Mouse (Mus musculus) spleen, adult 18-20 months (tissue): ENCODE measurements around the gene Tspan5.

ENCODE experiments used
- DNase-seq, 2 experiments: peaks; one replicate each; pipeline ENCODE4 v3.0.0; 2022; ENCODE audit warnings: mixed read lengths in 2 of 2

Gene Tspan5

DNA sequence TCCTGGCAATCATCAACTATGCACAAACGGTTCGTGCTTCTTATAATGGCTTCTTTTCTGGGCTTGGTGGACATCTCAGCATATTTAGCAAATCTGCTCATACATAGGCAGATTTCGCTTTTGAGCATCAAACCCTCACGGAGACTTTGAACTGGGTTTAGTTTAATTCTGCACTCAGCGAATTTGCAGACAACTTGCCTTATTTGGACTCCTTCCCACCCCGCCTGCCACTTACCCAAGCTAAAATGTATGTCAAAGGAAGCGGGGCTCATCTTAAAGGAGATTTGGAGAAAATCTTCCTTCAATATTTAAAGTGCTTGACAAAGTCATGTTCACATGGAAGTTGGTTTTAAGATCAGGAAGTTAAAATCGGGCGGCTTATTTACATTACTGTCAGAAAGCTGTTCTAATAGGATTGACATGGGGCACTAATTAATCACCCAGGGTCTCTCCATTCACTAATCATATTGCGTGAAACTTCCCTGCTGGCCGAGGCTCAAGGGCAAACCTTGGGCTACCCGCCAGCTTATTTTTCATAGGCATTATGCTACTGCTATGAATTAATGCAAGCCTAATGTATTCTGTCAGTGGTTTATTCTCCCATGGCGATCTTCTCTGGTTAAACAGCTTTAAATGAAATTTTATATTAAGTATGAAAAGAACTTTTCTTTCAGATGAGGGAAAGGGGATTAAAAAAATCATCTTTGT lies 111.1 kb downstream of the Tspan5 start:
- DNase-seq, result no peak

DNA sequence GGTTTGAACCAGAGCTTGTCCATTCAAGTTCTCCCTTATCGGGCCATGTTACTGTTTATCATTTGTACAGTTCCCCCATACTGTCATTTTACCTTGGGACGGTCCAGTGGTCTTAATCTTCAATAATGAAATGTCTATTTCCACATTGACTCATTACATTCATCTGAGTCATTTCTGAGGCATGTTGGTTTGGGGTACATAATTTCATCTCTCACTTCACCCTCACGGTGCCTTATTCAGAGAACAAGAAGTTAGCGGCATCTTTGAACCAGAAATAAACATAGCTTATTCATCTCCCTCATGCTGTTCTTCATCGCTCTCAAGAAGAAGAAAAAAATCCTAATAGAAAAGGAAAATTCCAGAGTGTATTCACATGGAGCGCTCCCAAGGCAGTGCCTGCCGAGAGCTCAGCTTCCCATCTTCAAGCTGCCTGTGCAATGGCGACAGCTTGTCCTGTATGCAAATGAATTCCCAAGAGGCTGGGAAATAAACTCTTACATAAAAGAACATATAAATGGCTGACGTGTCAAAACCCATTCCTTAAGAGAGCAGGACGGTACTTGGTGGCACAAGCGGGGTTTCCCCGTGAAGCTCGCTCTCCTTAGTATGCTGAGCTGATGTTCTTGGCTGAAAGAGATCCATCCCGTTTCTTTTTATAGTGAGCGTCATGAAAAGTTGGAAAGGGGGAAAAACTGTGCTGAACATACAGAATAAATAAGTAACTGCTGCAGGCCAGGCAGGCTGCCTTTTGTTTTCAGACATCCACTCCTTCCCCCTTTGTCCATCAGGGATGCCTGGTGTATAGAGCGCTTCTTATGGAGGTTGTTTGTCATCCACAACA lies 112.2 kb downstream of the Tspan5 start:
- DNase-seq, result no peak

DNA sequence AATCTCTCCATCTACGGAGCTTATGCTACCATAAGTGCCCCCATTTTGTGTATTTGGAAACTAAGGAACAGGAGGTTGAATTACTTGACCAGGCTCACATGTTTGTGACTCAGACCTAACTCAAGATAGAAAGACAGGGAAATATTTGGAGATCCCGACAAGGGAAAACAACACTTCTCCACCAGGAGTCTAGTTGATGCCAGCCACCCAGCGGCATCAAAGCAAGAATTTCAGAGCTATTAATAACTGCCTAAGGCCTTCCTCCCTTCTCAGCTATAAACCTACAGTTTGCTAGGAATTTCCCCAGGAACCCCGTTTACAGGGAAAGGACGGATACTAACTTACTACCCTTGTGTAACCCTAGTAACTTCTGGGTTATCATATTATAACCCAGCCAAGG lies 113.4 kb downstream of the Tspan5 start:
- DNase-seq, result no peak

DNA sequence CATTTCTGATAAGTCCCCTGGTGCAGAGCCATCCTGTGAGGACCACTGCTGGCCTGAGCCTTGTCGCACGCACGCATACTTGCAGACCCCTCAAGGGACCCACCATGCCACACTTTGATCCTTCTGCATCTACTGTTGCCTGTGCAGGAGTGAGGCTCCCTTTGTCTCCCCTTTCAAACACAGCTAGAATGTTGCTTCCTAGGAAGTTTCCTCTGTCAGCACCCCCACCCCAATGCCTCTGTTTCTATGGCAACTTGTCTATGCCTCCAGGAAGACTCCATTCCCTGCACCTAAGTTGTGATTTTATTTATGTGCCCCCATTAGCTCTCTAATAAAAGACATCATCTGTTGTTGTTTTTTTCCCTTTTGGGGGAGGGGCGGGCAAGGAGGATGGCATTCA lies 115.0 kb downstream of the Tspan5 start:
- no peak for DNase-seq

DNA sequence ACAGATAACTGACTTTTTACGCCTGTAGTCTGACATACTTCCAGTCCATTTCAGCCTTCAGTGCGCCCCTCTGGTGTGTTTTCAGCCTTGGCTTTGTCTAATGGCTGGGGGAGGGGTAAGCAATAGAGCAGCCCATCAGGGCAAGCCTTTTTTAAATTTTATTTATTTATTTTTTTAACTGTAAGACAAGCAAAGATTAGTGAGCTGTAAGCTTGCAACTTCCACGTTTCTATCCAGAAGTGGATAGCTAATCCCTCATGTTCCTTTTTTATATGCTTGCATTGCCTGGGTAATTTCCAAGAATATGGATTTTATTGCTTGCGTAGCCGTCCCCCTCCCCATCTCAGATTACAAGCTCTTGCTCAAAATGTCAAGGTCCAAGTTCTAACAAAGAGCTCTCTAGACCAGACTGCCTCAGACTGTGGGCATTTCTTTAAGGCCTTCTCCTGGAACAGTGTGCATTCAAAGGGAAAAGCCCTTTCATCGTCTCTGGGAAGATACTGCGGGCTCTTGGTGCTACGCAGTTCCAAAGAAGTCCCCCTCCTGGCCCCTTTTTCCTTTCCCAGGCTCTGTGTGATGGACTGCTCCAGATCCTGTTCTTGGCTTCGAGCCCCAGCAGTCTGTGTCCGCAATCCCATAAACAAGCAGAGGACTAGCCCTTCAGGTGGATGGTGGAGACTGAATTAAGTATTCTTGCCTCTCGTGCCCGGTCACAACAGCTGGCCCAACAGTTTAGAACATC lies 116.0 kb downstream of the Tspan5 start:
- no peak for DNase-seq

DNA sequence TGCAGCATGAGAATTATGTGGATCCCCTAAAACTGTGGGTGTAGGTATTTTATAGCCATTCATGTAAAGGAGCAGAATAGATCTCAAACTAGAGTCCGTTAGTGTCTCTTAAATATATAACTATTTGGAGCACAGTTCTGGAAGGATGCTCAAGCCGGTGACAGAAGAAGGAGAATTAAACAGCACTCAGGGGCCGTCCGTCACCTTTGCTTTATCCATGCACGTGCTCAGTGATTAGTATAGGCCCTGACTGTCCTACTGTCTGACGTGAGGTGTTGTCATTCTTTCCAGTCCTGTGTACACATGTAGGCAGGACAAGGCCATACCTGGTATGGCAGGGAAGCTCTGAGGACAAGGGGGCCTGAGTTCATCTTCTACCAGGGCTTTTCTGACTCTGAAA lies 116.7 kb downstream of the Tspan5 start:
- DNase-seq, result no peak

DNA sequence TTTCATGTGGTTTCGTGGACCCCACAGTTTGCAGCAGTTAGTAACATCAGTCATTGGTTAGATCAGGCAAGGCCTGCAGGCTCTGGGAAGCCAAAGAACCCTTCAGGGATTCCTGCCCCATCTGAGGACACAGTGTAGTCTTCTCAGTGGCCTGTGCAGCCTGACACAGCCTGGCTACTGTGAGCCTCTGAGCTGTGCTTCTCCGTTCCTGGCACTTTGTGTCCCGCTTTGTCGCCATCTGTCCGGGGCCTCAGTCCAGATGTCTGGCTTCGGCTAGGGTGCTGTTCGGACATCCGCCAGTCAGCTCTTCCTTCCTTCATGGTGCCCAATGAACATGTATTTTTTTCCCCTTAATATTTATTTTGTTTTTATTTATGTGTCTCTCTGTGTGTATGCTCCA lies 117.2 kb downstream of the Tspan5 start:
- DNase-seq, result no peak

DNA sequence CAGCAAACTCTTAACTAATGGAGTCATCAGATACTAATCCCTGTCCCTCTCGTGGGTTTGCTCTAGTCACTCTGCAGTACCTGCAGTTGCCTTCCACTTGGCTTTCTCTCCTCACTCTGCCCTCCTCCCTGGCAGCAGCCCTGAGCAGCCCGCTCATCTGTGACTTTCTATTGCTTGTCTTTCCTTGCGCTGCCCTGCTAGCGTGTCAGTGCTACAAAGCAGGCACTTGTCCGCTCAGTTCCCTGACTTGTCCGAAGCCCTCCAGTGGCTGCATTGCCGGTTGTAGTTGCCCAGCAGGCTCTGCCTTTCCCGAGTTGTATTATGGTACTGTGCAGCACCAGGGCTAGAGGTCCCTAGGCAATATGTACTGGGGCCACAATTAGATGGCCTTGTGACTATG lies 117.7 kb downstream of the Tspan5 start:
- DNase-seq, result no peak

DNA sequence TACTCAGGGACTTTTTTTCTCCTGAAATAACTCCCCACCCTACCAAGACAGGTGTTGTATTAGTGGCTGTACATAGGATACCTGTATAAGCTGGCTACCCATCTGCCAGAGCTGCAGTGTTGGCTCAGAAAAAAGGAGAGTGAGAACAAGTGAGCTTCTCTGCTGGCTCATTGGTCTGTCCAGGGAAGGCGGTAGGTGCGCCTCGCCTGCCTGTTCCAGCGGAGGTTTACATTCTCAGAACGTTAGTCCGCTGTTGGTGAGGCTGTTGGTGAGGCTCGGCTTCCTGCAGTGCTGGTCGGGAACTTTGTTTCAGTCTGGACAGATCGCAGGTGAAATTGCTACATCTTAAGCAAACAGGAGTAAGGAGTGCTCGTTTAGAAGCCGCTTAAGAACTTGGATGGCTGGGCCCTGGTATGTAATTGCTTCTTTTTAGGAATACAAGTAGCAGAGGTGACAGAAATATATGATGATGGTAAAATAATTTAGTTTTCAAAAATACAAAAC lies 118.3 kb downstream of the Tspan5 start:
- no peak for DNase-seq

DNA sequence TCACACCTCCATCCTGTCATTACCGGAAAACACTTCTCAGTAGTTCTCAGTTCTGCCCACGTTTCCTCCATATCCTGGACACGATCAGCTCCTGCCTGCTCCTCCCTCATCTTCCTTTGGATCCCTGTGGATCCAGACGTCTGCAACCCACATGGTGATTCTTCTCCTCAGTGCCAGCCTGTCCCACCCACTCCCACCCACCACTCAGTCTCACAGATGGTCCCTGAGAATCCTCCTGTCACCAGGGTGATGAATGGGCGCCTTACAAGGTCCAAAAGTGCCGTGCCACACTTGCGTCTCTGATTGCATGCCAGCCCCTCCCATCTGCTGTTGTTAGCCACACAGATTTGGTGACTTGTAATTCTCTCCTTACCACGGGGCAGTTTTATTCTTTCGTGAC lies 119.0 kb downstream of the Tspan5 start:
- no peak for DNase-seq

DNA sequence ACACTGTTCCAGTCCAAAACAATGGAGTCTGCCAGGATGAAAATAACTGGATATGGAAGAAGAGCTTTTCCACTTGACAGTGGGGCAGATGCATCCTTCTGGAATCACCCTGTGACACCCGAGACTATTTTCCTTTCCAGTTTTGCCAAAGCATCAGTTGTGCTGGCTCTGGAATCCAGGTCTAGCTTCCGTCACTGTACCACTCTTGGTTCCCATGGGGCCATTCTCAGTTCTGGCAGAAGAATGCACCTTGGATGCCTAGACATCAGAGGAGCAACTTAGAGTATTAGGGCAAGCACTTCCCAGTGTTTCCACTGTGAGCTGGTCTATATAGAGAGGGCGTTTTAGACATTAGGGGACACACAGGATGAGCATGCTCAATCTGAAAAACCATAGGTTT lies 119.6 kb downstream of the Tspan5 start:
- no peak for DNase-seq

DNA sequence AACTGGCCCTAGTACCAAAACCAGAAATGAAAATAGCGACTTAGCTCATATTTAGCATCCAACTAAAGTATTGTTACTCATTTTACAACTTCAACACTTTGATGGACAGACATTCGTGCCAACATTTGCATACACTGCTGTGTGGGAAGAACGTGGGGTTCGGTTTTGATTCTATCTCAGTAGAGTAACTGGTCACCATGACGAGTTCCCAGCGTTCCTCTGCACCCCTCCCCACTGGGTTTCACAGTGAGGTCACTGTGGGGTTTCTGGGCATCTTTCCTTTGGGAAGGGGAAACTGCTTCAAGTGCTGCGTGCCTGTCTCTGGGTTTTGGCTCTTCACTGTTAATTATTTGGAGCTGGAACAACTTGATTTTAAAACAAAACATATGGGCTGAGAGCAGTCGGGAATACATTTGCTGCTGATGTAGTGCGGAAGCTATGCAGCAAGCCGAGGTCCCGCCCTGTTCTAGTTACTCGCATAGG lies 122.2 kb downstream of the Tspan5 start:
- DNase-seq, result no peak

DNA sequence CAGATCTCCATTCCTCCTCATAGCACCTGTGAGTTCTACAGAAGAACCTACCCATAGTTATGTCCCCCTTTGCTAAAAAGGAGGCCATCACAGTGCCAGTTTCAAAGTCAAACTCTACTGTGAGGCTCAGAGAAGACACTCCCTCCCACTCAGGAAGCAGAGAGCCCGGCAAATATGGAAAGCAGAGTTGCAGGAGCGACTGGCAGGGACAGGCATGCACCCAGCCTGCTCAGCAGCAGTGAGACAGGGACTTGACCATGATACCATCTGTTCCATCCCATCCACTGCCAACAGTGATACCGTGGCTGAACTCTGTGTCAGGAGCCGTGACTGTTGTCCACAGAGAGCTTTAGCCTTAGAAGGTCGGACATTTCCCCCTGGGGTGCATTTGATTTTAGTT lies 123.3 kb downstream of the Tspan5 start:
- DNase-seq, result no peak

DNA sequence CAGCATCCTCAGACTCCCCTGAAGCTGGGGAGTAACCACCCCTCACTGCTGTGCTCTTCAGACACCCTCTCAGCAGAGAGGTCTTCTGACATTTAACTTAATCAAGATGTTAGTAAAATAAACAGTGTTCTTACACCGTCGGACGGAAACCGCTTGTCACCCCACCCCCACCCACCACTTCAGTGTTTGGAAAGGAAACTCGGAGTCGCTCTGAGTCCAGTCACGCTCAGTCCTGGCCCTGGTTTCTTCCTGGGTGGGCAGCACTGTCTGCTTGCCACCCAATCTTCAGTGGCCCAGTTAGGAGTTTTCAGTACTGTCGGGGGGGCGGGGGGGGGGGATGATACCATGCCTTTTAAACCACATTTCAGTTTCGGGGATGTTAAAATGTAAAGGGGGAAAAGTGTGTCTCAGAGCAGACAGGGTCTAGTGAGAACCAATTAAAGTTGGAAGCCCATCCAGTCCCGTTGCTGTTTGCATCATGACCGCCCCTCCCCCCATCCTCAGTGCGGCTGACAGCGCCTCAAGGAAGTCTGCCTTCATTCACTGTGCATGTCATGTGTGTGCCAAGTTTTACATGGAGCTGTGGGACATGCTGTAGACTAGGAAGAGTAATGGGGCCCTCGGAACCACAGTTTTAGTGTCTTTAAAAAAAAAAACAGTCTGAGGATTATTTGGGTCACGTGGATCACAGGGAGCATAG lies 125.3 kb downstream of the Tspan5 start:
- no peak for DNase-seq

DNA sequence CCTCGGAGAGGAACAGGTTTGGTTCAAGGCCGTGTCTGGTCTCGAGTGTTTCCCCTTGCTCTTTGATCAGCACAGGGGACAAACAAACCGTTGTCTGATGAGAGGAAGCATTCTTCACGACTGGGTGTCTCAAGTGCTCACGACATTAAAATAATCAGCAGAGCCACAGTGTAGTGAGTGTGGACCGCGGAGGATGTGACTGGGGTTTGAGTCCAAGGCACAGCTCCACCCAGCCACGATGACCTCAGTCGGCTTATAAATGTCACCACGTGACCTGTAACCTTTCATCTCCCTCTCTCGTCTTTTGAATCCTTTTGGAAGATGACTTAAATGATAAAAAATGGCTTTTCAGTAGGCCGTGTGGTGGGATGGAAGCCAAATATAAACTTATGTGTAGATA lies 126.4 kb downstream of the Tspan5 start:
- no peak for DNase-seq

DNA sequence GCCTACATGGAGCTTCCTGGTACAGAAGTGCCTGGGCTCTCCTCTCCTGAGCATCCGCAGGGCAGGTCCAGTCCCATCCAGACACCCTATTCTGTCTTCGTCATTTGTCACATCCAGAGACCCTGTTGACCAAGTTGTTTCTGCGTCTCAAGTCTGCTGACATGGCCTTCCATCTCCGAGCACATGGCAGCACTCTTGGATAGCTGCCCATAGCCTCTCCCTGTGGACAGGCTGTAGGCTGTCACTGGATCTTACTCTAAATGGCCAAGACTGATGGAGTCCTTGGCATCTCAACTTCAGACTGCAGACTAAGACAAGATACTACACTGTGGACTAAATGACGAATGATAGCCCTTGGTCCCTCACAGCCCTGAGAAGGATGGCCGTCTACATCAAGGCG lies 133.3 kb downstream of the Tspan5 start:
- no peak for DNase-seq

DNA sequence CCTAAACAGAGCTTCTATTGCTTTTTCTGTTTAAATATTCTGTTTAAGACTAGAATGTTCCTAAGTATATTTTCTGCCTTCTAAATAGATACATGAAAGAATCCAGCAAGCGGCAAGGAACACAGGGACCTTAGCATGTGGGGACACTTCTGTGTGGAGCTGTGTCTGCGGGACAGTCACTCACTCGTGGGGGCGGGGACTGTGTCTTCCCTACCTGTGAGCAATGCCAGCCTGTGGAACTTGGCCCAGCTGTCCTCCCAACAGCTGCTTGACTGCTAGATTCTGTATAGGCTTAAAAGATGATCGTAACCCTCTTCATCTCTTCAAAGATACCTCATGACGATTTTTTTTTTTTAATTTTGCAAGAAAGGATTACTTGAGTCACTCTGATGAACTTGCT lies 133.9 kb downstream of the Tspan5 start:
- DNase-seq, result no peak

DNA sequence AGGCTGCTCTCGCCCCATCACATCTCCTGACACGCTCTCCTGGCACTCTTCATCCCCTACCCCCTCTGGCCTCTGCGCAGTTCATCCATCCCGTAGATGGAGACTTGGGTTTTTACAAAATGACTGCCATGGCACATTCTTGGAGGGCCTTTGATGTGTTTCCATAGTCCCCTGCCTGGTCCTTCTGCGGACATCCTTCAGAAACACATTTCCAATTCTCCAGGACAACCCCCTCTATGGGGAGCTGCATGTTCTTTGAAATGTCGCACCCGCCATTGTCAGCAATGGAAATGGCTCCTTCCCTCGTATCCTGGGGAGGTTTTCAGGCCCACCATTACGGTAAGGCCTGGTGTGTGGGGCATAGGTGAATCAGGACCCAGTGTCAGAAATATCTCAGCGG lies 134.4 kb downstream of the Tspan5 start:
- no peak for DNase-seq

DNA sequence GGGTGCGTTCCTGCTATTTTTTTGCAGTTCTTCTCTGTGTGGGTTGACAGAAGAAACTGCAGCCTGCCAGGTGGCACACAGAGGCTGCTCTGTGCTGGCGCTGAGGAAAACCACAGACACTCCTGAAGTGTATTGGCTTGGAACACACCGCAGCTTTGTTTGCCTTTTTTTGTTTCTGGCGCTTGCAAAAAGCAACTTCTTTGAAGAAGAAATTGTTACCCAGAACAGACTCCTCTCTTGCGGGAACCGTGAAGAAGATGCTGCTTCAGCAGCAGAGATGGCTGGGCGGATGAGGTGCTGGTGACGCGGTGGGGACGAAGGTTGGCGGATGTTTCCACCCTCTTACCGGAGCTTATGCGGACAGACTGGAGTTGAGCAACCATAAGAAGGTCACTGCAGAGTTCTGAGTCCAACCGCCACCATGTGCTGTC lies 135.0 kb downstream of the Tspan5 start:
- no peak for DNase-seq

DNA sequence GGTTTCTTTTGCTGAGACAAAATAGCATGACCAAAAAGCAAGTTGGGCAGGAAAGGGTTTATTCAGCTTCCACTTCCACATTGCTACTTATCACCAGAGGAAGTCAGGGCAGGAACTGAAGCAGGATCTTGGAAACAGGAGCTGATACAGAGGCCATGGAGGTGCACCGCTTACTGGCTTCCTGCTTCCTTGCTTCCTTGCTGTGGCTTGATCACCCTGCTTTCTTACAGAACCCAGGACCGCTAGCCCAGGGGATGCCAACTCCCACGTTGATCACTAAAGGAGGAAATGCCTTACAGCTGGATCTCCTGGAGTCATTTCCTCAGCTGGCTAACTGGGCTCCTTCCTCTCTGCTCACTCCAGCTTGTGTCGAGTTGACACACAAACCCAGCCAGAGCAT lies 135.7 kb downstream of the Tspan5 start:
- DNase-seq, result no peak

DNA sequence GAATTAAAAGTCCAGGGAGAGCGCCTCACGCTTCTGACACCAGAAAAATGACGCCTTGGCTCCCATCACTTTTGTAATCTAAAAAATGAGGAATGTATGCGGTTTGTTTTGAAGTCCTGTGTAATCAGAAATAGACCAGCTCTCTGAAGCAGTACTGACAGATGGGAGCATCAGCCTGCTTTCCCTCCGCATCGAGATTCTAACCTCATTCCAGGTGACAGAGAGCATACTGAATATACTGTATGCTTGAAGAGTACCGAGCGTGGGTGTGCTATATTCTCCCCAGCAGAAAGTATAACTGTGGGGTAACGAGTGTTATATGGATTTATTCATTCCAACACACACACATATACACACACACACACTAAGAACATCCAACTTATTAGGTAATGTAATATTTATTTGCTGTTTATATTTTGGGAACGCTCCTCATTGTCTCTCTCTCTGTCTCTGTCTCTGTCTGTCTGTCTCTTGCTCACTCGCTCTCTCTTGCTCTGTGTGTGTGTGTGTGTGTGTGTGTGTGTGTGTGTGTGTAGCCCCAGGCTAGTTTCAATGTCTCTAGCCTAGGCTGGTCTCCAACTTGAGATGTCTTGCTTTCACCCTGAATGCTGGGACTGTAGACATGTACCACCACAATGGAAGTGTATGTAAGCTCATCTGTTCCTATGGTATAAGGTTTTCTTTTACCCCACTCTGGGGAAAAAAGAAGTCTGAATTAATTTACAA lies 139.2 kb downstream of the Tspan5 start:
- no peak for DNase-seq

DNA sequence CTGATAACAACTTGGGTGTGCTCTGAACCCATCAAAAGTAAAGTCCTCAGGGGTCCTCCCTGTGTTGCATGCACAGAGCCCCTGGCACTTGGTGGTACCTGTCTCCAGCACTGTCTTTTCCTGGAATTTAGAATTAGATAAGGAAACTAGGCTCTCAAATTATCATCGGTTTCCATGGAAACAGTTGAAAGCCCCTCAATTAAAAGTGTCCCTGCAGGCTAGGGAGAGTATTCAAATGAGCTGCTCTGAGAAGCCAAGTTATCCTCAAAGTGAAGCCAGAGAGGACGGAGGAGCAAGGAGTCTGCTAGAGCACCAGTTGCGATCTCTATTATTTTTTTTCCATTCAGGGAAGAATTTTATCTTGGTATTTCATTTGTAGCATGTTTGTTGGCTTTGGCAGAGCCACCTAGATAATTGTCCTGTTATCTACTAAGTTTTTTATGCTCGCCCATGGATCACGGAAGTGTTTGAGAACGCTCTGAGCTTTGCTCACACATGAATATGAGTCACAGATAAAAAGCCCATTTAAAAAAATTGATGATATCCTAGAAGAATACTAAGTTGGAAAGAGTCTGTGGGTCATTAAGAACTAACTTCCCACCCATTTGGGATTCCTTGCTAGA lies 139.8 kb downstream of the Tspan5 start:
- DNase-seq, result no peak
